Mouse (Mus musculus) urinary bladder, postnatal 10 days (tissue): ENCODE data around the gene Nhlrc3.

Source experiments
- DNase-seq: peaks from one replicate; pipeline ENCODE4 v3.0.0; 2022; ENCODE audit warnings: low spot score

Nhlrc3 gene

GRCm38 (mm10) chr3:53454005-53454404 is 9.1 kb downstream of the Nhlrc3 start:
- DNase-seq: no peak

GRCm38 (mm10) chr3:53453346-53453745 is 9.8 kb downstream of the Nhlrc3 start:
- no peak for DNase-seq

DNA sequence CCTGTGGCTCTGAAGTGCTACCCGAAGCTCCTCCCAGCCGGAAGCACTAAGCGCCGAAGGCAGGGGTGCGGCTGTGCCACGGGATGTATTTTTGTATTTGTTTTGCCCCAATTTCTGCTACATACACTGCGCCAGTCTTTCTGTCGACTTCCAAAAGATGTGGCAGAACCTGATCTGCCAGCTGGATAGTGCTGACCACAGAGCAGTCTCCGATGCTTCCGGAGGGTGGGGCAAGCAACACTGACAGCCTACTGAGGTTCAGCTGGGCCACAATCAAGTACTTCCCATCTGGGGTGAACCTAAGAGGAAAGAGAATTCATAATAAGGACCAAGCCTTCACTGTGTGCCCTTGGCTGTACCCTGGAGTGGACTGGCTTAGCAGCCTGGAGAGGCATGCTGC is 10.8 kb downstream of the Nhlrc3 start:
- DNase-seq: no peak

GRCm38 (mm10) chr3:53450666-53451065 is 12.5 kb downstream of the Nhlrc3 start:
- DNase-seq: no peak

GRCm38 (mm10) chr3:53448208-53448607 is 14.9 kb downstream of the Nhlrc3 start:
- no peak for DNase-seq

- DNase-seq: no peak
These were observed 16.3 kb downstream of the Nhlrc3 start for GRCm38 (mm10) chr3:53446801-53447200.

DNA sequence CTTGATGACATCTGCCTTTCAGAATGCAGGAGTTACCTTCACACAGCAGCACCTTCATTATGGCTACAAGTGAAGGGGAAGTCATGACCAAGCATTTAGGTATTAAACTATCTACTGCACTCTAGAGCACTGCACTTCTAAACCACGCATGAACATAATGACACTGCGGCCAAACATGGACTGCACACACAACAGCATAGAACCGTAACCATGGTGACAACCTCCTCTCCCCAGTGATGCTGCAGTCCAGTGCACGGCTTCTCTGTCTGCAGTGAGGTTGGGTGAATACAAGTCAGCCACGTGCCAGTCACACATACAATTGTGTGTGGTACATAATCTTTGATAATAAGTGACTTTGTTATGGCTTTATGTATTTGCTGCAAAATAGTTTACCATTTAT is 17.6 kb downstream of the Nhlrc3 start:
- no peak for DNase-seq

DNA sequence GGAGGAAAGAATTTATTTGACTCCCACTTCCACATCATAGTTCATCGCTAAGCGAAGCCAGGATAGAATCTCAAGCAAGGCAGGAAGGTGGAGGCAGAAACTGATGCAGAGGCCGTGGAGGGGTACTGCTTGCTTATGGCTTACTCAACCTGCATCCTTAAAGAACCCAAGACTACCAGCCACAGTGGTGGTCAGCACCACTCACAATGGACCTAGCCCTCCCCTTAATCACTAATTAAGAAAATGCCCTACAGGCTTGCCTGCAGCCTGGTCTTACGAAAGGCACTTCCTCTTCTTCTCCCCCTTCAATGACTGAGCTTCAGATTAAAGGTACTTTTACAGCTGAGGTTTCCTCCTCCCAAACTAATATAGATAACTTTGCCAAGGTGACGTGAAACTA is 26.6 kb downstream of the Nhlrc3 start:
- no peak for DNase-seq

DNA sequence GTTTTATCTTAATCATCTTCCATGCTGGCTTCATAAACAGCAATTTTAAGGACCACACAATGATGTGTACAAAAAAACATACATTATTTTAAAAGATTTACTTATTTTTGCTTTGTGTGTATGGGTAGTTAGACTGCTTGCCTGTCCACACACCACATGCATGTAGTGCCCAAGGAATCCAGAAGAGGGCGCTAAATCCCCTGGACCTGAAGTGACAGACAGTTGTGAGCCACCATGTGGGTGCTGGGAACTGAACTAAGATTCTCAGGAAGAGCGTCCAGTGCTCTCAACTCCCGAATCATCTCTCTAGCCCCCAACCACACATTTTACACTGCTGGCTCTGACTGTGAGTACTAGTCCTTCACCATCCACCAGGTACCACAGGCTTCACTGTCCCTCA is 28.5 kb downstream of the Nhlrc3 start:
- no peak for DNase-seq

DNA sequence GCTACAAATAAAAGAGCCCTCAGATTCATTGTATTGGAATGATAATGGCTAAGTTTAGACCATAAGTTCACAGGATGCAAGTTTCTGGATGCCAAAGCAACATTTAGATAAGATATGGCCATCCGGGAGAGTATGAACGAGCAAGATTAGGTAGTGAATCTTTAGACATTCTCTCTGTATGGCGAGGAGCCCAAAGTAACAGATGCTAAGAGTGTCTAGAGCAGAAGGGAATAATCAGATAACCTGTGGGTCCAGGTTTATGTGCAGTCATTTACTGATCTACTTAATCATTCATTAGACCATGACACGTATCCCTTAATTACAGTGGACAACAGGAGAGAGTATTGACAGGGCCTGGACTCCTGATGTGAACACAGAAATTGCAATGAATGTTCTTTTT is 39.6 kb downstream of the Nhlrc3 start:
- no peak for DNase-seq

DNA sequence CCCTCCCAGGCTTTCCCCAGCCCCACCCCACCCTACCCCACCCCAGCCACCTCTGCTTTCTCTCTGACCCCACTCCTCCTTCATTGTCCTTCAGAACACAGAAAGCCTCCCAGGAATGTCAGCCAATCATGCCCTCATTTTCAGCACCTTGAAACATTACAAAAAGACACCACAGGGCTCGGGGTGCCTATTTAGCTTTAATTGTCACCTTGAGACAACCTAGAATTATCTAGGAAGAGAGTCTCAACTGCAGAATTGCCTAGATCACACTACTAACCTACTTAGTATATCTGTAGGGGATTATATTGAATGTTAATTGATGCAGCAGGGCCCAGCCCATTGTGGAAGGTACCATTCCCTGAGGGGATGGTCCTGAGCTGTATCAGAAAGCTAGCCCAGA is 40.4 kb downstream of the Nhlrc3 start:
- DNase-seq: no peak

GRCm38 (mm10) chr3:53421656-53422055 is 41.5 kb downstream of the Nhlrc3 start:
- DNase-seq: no peak

DNA sequence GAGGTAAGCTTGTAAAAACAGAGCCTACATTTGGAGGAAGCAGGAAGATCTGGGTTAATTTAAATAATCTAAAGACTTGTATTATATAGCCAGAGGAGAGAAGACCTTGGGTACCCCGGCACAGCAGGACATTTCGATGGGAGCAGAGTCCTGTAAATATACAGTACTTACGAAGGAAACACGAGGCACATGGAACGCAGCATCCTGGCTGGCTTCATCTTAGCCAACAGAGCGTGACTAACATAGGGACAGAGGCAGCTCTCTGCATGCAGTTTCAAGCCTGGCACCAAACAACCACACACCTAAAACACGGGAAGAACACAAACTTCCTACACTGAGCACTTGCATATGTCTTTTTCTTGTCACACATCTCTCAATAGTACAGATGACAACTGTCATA is 45.4 kb downstream of the Nhlrc3 start:
- no peak for DNase-seq

DNA sequence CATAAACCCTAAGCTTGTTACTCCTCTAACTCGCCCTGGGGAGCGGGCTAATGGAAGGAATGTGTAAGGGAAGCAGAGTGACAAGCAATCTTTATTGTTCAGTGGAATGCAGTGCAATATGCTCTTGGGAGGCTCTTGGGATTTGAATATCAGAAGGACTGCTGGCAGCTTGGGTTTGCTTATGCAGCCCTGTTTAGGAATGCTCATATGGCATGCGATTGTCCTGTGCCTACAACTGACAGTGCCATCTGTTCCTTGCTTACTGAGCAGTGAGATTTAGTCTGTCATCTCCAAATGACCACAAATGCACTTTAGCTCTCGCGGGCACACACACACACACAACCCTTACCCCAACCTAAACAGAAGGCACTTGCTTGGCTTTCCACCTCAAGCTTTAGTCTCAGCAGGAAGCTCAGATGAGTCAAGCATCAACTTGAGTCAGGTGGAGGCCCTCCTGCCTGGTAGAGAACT is 47.1 kb downstream of the Nhlrc3 start:
- DNase-seq: no peak

- DNase-seq: no peak
These were observed 49.2 kb downstream of the Nhlrc3 start for GRCm38 (mm10) chr3:53413959-53414358.

DNA sequence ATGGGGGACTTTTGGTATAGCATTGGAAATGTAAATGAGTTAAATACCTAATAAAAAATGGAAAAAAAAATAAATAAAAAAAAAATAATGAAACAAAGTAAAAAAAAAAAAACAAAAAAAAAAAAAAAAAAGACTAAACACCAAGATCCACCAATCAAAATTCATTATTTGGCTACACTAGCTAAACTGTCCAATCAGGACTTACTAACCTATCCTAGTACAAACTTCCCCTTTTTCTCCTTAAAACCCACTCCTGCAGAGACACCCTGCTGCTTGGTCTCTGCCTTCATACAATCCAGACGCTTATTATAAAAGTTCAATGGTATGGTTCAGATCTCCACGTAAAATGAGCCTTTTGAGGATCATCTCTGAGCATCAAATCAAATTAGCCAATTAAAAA is 49.7 kb downstream of the Nhlrc3 start:
- DNase-seq: no peak

DNA sequence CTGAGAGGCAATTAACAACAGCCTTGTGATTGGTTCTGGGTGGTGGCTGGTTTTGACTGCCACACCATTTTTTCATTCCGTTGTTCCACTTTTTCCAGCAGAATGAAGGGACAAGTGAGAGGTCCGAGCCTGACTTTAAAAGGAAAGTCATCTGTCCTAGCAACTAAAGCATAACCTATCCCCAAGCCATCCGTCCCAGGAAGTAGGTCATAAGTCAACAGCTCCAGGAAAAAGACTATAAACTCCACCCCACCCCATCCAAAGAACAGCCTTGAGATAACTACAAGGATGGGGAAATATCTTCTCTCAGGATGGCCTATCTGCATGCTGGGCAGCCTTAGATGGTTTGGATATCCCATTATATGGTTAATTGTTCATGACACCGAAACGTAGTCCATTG is 50.9 kb downstream of the Nhlrc3 start:
- DNase-seq: no peak

DNA sequence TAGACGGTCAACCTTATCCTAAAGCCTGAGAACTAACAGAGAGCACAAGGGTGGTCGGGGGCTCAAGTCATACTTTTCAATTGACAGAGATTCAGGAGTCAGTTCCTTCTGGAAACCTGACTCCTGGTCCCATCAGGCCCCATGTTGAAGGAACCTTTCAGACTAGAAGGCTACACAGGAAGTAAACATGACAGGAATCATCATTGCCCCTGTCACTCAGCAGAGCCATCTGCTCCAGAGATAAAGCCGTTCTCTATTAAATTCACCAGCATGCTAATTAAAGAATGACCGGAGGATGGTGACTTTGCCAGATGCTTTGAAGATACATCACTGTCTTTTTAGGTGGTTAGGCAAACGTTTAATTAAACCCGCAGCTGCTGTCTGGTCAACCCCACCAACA is 53.1 kb downstream of the Nhlrc3 start:
- DNase-seq: no peak

DNA sequence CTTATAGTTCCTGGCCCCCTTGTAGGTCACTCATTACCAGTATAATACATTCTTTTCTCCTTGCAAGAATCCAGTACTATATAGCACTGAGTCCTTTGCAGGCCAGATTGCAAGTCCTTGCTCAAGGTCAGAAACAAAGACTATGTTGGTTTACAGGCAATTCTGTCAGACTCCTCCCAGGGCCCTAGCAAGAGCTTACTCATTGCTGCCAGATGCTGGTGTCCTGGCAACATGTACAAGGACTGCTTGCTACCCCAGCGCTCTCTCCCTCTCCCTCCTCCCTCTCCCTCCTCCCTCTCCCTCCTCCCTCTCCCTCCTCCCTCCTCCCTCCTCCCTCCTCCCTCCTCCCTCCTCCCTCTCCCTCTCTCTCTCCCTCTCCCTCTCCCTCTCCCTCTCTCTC is 56.0 kb downstream of the Nhlrc3 start:
- DNase-seq: no peak
